Mouse (Mus musculus): ENCODE measurements at regions not wholly inside any gene's neighbourhood (a gene's known extent, or its start where the extent isn't known, plus 50 kb on each side); places are given as distances from the start of the nearest gene placed in this dataset.

- H3K9me3 ChIP-seq (replicated peaks) = no peaks in the 10 kb centered on the region
- no peak overlapping the region for H3K4me3 ChIP-seq (replicated peaks)
- no peaks in the 10 kb centered on the region for H3K36me3 ChIP-seq
- H3K27me3 ChIP-seq = no peaks in the 10 kb centered on the region
- H3K27ac ChIP-seq = no peak overlapping the region
- H3K9ac ChIP-seq = no peak overlapping the region
- H3K4me2 ChIP-seq = no peak overlapping the region
- no peak for ATAC-seq (replicated peaks; ENCODE audit: low FRiP score)
- no peaks in the 10 kb centered on the region for H3K4me1 ChIP-seq
- WGBS = 74% methylated on average over 7 of the region's 7 CpGs
These were observed 189.9 kb upstream of the Tmem72 start for GRCm38 (mm10) chr6:116906426-116907172.

- Histone ChIP-seq H3K27ac (no peak overlapping the region), H3K4me2 (no peak overlapping the region), H3K36me3 (no peaks in the 10 kb centered on the region), H3K4me3 (replicated peaks) (no peak overlapping the region), H3K27me3 (no peaks in the 10 kb centered on the region), H3K4me1 (no peaks in the 10 kb centered on the region), H3K9ac (no peak overlapping the region), H3K9me3 (replicated peaks) (no peaks in the 10 kb centered on the region)
- 90% methylated on average over 7 of the region's 7 CpGs for WGBS
- ATAC-seq (replicated peaks; ENCODE audit: low FRiP score) = no peak
These were observed 193.9 kb upstream of the Tmem72 start for GRCm38 (mm10) chr6:116910607-116911006.

GRCm38 (mm10) chr6:116912161-116912560 lies 195.4 kb upstream of the Tmem72 start:
- no peak for ATAC-seq (replicated peaks; ENCODE audit: low FRiP score)
- no peak overlapping the region for H3K9ac ChIP-seq
- H3K4me3 ChIP-seq (replicated peaks) = no peak overlapping the region
- H3K27ac ChIP-seq = no peak overlapping the region
- H3K9me3 ChIP-seq (replicated peaks) = no peaks in the 10 kb centered on the region
- WGBS = 39% methylated on average over 3 of the region's 3 CpGs
- peaks cover 3% of the 10 kb centered on the region; the same call in 1 of the 2 replicates for H3K4me1 ChIP-seq
- H3K36me3 ChIP-seq = no peaks in the 10 kb centered on the region
- no peaks in the 10 kb centered on the region for H3K27me3 ChIP-seq
- no peak overlapping the region for H3K4me2 ChIP-seq

- Histone ChIP-seq H3K4me1 (peaks cover 3% of the 10 kb centered on the region; the same call in 1 of the 2 replicates), H3K9me3 (replicated peaks) (no peaks in the 10 kb centered on the region), H3K9ac (no peak overlapping the region), H3K27me3 (no peaks in the 10 kb centered on the region), H3K27ac (no peak overlapping the region), H3K4me3 (replicated peaks) (no peak overlapping the region), H3K36me3 (no peaks in the 10 kb centered on the region), H3K4me2 (no peak overlapping the region)
- ATAC-seq (replicated peaks; ENCODE audit: low FRiP score) = no peak
- 68% methylated on average over 1 of the region's 1 CpGs for WGBS
These were observed 197.4 kb upstream of the Tmem72 start for GRCm38 (mm10) chr6:116914073-116914472.

- H3K36me3 ChIP-seq = no peaks in the 10 kb centered on the region
- no peak overlapping the region for H3K27ac ChIP-seq
- 82% methylated on average over 3 of the region's 3 CpGs for WGBS
- no peaks in the 10 kb centered on the region for H3K27me3 ChIP-seq
- ATAC-seq (replicated peaks; ENCODE audit: low FRiP score) = no peak
- H3K4me2 ChIP-seq = no peak overlapping the region
- H3K4me3 ChIP-seq (replicated peaks) = no peak overlapping the region
- no peaks in the 10 kb centered on the region for H3K4me1 ChIP-seq
- no peak overlapping the region for H3K9ac ChIP-seq
- no peaks in the 10 kb centered on the region for H3K9me3 ChIP-seq (replicated peaks)
These were observed 218.3 kb upstream of the Tmem72 start for GRCm38 (mm10) chr6:116935024-116935423.

- Histone ChIP-seq H3K9me3 (replicated peaks) (no peaks in the 10 kb centered on the region), H3K36me3 (no peaks in the 10 kb centered on the region), H3K4me1 (0 out of 2 replicates have a peak, but pooled peaks cover 7% of the 10 kb centered on the region), H3K27ac (no peak overlapping the region), H3K4me3 (replicated peaks) (no peak overlapping the region), H3K9ac (no peak overlapping the region), H3K4me2 (no peak overlapping the region), H3K27me3 (no peaks in the 10 kb centered on the region)
- ATAC-seq (replicated peaks; ENCODE audit: low FRiP score) = no peak
- 43% methylated on average over 9 of the region's 9 CpGs for WGBS
These were observed 224.9 kb upstream of the Tmem72 start for GRCm38 (mm10) chr6:116941576-116941975.

- Histone ChIP-seq H3K4me3 (replicated peaks) (no peak overlapping the region), H3K4me2 (no peak overlapping the region), H3K27me3 (no peaks in the 10 kb centered on the region), H3K9ac (no peak overlapping the region), H3K4me1 (0 out of 2 replicates have a peak, but pooled peaks cover 7% of the 10 kb centered on the region), H3K27ac (no peak overlapping the region), H3K36me3 (no peaks in the 10 kb centered on the region), H3K9me3 (replicated peaks) (no peaks in the 10 kb centered on the region)
- WGBS = 84% methylated on average over 8 of the region's 8 CpGs
- ATAC-seq (replicated peaks; ENCODE audit: low FRiP score) = no peak
These were observed 225.6 kb upstream of the Cxcl12 start for GRCm38 (mm10) chr6:116942696-116943095.

- Histone ChIP-seq H3K4me2 (no peak overlapping the region), H3K4me1 (0 out of 2 replicates have a peak, but pooled peaks cover 1% of the 10 kb centered on the region), H3K9me3 (replicated peaks) (no peaks in the 10 kb centered on the region), H3K9ac (no peak overlapping the region), H3K4me3 (replicated peaks) (no peak overlapping the region), H3K36me3 (no peaks in the 10 kb centered on the region), H3K27me3 (no peaks in the 10 kb centered on the region), H3K27ac (no peak overlapping the region)
- no peak for ATAC-seq (replicated peaks; ENCODE audit: low FRiP score)
- 21% methylated on average over 8 of the region's 8 CpGs for WGBS
These were observed 222.1 kb upstream of the Cxcl12 start for GRCm38 (mm10) chr6:116946083-116946732.

- no peak overlapping the region for H3K27ac ChIP-seq
- no peak overlapping the region for H3K4me3 ChIP-seq (replicated peaks)
- WGBS = 79% methylated on average over 13 of the region's 13 CpGs
- no peaks in the 10 kb centered on the region for H3K27me3 ChIP-seq
- no peaks in the 10 kb centered on the region for H3K9me3 ChIP-seq (replicated peaks)
- H3K9ac ChIP-seq = no peak overlapping the region
- no peak overlapping the region for H3K4me2 ChIP-seq
- H3K4me1 ChIP-seq = 0 out of 2 replicates have a peak, but pooled peaks cover 3% of the 10 kb centered on the region
- H3K36me3 ChIP-seq = no peaks in the 10 kb centered on the region
- ATAC-seq (replicated peaks; ENCODE audit: low FRiP score) = no peak
These were observed 208.7 kb upstream of the Cxcl12 start for GRCm38 (mm10) chr6:116959611-116960010.

- Histone ChIP-seq H3K27ac (no peak overlapping the region), H3K9me3 (replicated peaks) (no peaks in the 10 kb centered on the region), H3K36me3 (no peaks in the 10 kb centered on the region), H3K9ac (no peak overlapping the region), H3K4me1 (0 out of 2 replicates have a peak, but pooled peaks cover 3% of the 10 kb centered on the region), H3K4me2 (no peak overlapping the region), H3K4me3 (replicated peaks) (no peak overlapping the region), H3K27me3 (no peaks in the 10 kb centered on the region)
- 47% methylated on average over 3 of the region's 3 CpGs for WGBS
- no peak for ATAC-seq (replicated peaks; ENCODE audit: low FRiP score)
These were observed 207.7 kb upstream of the Cxcl12 start for GRCm38 (mm10) chr6:116960641-116961040.

- Histone ChIP-seq H3K9ac (no peak overlapping the region), H3K36me3 (no peaks in the 10 kb centered on the region), H3K4me1 (0 out of 2 replicates have a peak, but pooled peaks cover 3% of the 10 kb centered on the region), H3K27me3 (0 out of 2 replicates have a peak, but pooled peaks cover 2% of the 10 kb centered on the region), H3K9me3 (replicated peaks) (no peaks in the 10 kb centered on the region), H3K27ac (no peak overlapping the region), H3K4me2 (no peak overlapping the region), H3K4me3 (replicated peaks) (no peak overlapping the region)
- 20% methylated on average over 3 of the region's 3 CpGs for WGBS
- ATAC-seq (replicated peaks; ENCODE audit: low FRiP score) = no peak
These were observed 201.9 kb upstream of the Cxcl12 start for GRCm38 (mm10) chr6:116966436-116966835.

GRCm38 (mm10) chr6:116969381-116969910 lies 198.9 kb upstream of the Cxcl12 start:
- Histone ChIP-seq H3K9me3 (replicated peaks) (no peaks in the 10 kb centered on the region), H3K27ac (no peak overlapping the region), H3K4me3 (replicated peaks) (no peak overlapping the region), H3K4me2 (no peak overlapping the region), H3K27me3 (0 out of 2 replicates have a peak, but pooled peaks cover 2% of the 10 kb centered on the region), H3K36me3 (no peaks in the 10 kb centered on the region), H3K9ac (no peak overlapping the region), H3K4me1 (no peaks in the 10 kb centered on the region)
- WGBS = 69% methylated on average over 9 of the region's 9 CpGs
- no peak for ATAC-seq (replicated peaks; ENCODE audit: low FRiP score)

Measured in kidney, embryonic 15.5 days (tissue).